Mouse (Mus musculus): Measurements from ENCODE around the gene Fbxo24. TPM values are rescaled to one million over a fixed set of nuclear protein-coding genes. Genes with fewer than 3 reads are reported as not detected.
A peak's percentile ranks its signal among the peaks of the same experiment; 100 is the strongest.

The Fbxo24 gene
- polyA plus RNA-seq, 1 experiment: 0.29 TPM

- peaks cover 22% of the 10 kb centered on the region for H3K79me3 ChIP-seq (ENCODE audit: low read depth)
- TF ChIP-seq MYOD1 (IDR thresholded peaks at IDR 0.05; ENCODE audit: control insufficient read depth, insufficient read length, low read depth) (no peak), CTCF (IDR thresholded peaks at IDR 0.05; ENCODE audit: control insufficient read depth, insufficient read depth, insufficient read length) (no peak)
Measured at GRCm38 (mm10) chr5:137613550-137613949, 15.3 kb downstream of the Fbxo24 start, which contains the start of gene Pcolce. Gene Pcolce, minus strand, starts transcription at chr5:137613784.

GRCm38 (mm10) chr5:137613076-137613475 is 15.7 kb downstream of the Fbxo24 start:
- H3K79me2 ChIP-seq (ENCODE audit: control insufficient read depth, insufficient read depth): peaks cover 49% of the 10 kb centered on the region
- peak overlapping the region; percentile 10 for H3ac ChIP-seq (ENCODE audit: control insufficient read depth, insufficient read length, low read depth)
- TF ChIP-seq USF1 (IDR thresholded peaks at IDR 0.05; ENCODE audit: low read depth) (no peak), MYOG (IDR thresholded peaks at IDR 0.05; ENCODE audit: control insufficient read depth, extremely low read depth, insufficient read length) (no peak), MYOD1 (IDR thresholded peaks at IDR 0.05; ENCODE audit: control insufficient read depth, insufficient read length, low read depth) (no peak), CTCF (IDR thresholded peaks at IDR 0.05; ENCODE audit: control insufficient read depth, insufficient read depth, insufficient read length) (no peak), FOSL1 (IDR thresholded peaks at IDR 0.05; ENCODE audit: insufficient read depth, low read length, poor library complexity, severe bottlenecking) (no peak), MAX (IDR thresholded peaks at IDR 0.05) (no peak), CEBPB (IDR thresholded peaks at IDR 0.05; ENCODE audit: low read depth) (no peak)
- no peaks in the 10 kb centered on the region for H3K27me3 ChIP-seq (ENCODE audit: control insufficient read depth, insufficient read depth, insufficient read length)
- H3K36me3 ChIP-seq (ENCODE audit: control insufficient read depth, insufficient read depth): peaks cover 17% of the 10 kb centered on the region
- no peak overlapping the region for H3K4me3 ChIP-seq (ENCODE audit: insufficient read depth, poor library complexity, severe bottlenecking)
- peaks cover 27% of the 10 kb centered on the region for H3K79me3 ChIP-seq (ENCODE audit: low read depth)

More at GRCm38 (mm10) chr5:137613550-137613949, 15.3 kb downstream of the Fbxo24 start, which contains the start of gene Pcolce:
- peaks cover 45% of the 10 kb centered on the region for H3K79me2 ChIP-seq (ENCODE audit: control insufficient read depth, insufficient read depth)
- H3ac ChIP-seq (ENCODE audit: control insufficient read depth, insufficient read length, low read depth): peak within 1 kb of the TSS; percentile 10
- no peak within 1 kb of the TSS for H3K4me3 ChIP-seq (ENCODE audit: insufficient read depth, poor library complexity, severe bottlenecking)
- H3K36me3 ChIP-seq (ENCODE audit: control insufficient read depth, insufficient read depth): peaks cover 13% of the 10 kb centered on the region
- no peaks in the 10 kb centered on the region for H3K27me3 ChIP-seq (ENCODE audit: control insufficient read depth, insufficient read depth, insufficient read length)

- Histone ChIP-seq H3ac (ENCODE audit: control insufficient read depth, insufficient read length, low read depth) (peak overlapping the region; percentile 75), H3K36me3 (ENCODE audit: control insufficient read depth, insufficient read depth) (peaks cover 36% of the 10 kb centered on the region), H3K79me2 (ENCODE audit: control insufficient read depth, insufficient read depth) (peaks cover 68% of the 10 kb centered on the region), H3K27me3 (ENCODE audit: control insufficient read depth, insufficient read depth, insufficient read length) (no peaks in the 10 kb centered on the region), H3K4me3 (ENCODE audit: insufficient read depth, poor library complexity, severe bottlenecking) (peak overlapping the region; percentile 71), H3K79me3 (ENCODE audit: low read depth) (peaks cover 37% of the 10 kb centered on the region)
- TF ChIP-seq CEBPB (IDR thresholded peaks at IDR 0.05; ENCODE audit: low read depth) (no peak), MYOG (IDR thresholded peaks at IDR 0.05; ENCODE audit: control insufficient read depth, extremely low read depth, insufficient read length) (no peak), CTCF (IDR thresholded peaks at IDR 0.05; ENCODE audit: control insufficient read depth, insufficient read depth, insufficient read length) (no peak), MYOD1 (IDR thresholded peaks at IDR 0.05; ENCODE audit: control insufficient read depth, insufficient read length, low read depth) (no peak), FOSL1 (IDR thresholded peaks at IDR 0.05; ENCODE audit: insufficient read depth, low read length, poor library complexity, severe bottlenecking) (no peak), MAX (IDR thresholded peaks at IDR 0.05) (no peak), USF1 (IDR thresholded peaks at IDR 0.05; ENCODE audit: low read depth) (no peak)
Measured at GRCm38 (mm10) chr5:137611245-137611602, 17.6 kb downstream of the Fbxo24 start.

GRCm38 (mm10) chr5:137610548-137611244 is 18.1 kb downstream of the Fbxo24 start:
- peaks cover 41% of the 10 kb centered on the region for H3K36me3 ChIP-seq (ENCODE audit: control insufficient read depth, insufficient read depth)
- H3ac ChIP-seq (ENCODE audit: control insufficient read depth, insufficient read length, low read depth): peak overlapping the region; percentile 75
- H3K79me3 ChIP-seq (ENCODE audit: low read depth): peaks cover 37% of the 10 kb centered on the region
- no peak for TF ChIP-seq CEBPB (IDR thresholded peaks at IDR 0.05; ENCODE audit: low read depth)
- TF ChIP-seq MAX (IDR thresholded peaks at IDR 0.05): peak; percentile 93
- no peak for TF ChIP-seq FOSL1 (IDR thresholded peaks at IDR 0.05; ENCODE audit: insufficient read depth, low read length, poor library complexity, severe bottlenecking)
- TF ChIP-seq USF1 (IDR thresholded peaks at IDR 0.05; ENCODE audit: low read depth): peak; percentile 12
- TF ChIP-seq MYOG (IDR thresholded peaks at IDR 0.05; ENCODE audit: control insufficient read depth, extremely low read depth, insufficient read length): no peak
- TF ChIP-seq MYOD1 (IDR thresholded peaks at IDR 0.05; ENCODE audit: control insufficient read depth, insufficient read length, low read depth): no peak
- TF ChIP-seq CTCF (IDR thresholded peaks at IDR 0.05; ENCODE audit: control insufficient read depth, insufficient read depth, insufficient read length): no peak
- H3K79me2 ChIP-seq (ENCODE audit: control insufficient read depth, insufficient read depth): peaks cover 73% of the 10 kb centered on the region
- no peaks in the 10 kb centered on the region for H3K27me3 ChIP-seq (ENCODE audit: control insufficient read depth, insufficient read depth, insufficient read length)
- H3K4me3 ChIP-seq (ENCODE audit: insufficient read depth, poor library complexity, severe bottlenecking): peak overlapping the region; percentile 71

GRCm38 (mm10) chr5:137610056-137610455 is 18.7 kb downstream of the Fbxo24 start:
- peaks cover 47% of the 10 kb centered on the region for H3K36me3 ChIP-seq (ENCODE audit: control insufficient read depth, insufficient read depth)
- peak overlapping the region; percentile 71 for H3K4me3 ChIP-seq (ENCODE audit: insufficient read depth, poor library complexity, severe bottlenecking)
- peaks cover 37% of the 10 kb centered on the region for H3K79me3 ChIP-seq (ENCODE audit: low read depth)
- peaks cover 73% of the 10 kb centered on the region for H3K79me2 ChIP-seq (ENCODE audit: control insufficient read depth, insufficient read depth)
- TF ChIP-seq CEBPB (IDR thresholded peaks at IDR 0.05; ENCODE audit: low read depth): no peak
- TF ChIP-seq CTCF (IDR thresholded peaks at IDR 0.05; ENCODE audit: control insufficient read depth, insufficient read depth, insufficient read length): no peak
- peak overlapping the region; percentile 75 for H3ac ChIP-seq (ENCODE audit: control insufficient read depth, insufficient read length, low read depth)
- H3K27me3 ChIP-seq (ENCODE audit: control insufficient read depth, insufficient read depth, insufficient read length): no peaks in the 10 kb centered on the region

GRCm38 (mm10) chr5:137609292-137609691 is 19.5 kb downstream of the Fbxo24 start:
- no peak overlapping the region for H3ac ChIP-seq (ENCODE audit: control insufficient read depth, insufficient read length, low read depth)
- H3K27me3 ChIP-seq (ENCODE audit: control insufficient read depth, insufficient read depth, insufficient read length): no peaks in the 10 kb centered on the region
- peaks cover 37% of the 10 kb centered on the region for H3K79me3 ChIP-seq (ENCODE audit: low read depth)
- peaks cover 73% of the 10 kb centered on the region for H3K79me2 ChIP-seq (ENCODE audit: control insufficient read depth, insufficient read depth)
- TF ChIP-seq CEBPB (IDR thresholded peaks at IDR 0.05; ENCODE audit: low read depth) (no peak), CTCF (IDR thresholded peaks at IDR 0.05; ENCODE audit: control insufficient read depth, insufficient read depth, insufficient read length) (no peak), FOSL1 (IDR thresholded peaks at IDR 0.05; ENCODE audit: insufficient read depth, low read length, poor library complexity, severe bottlenecking) (no peak), USF1 (IDR thresholded peaks at IDR 0.05; ENCODE audit: low read depth) (no peak), MYOD1 (IDR thresholded peaks at IDR 0.05; ENCODE audit: control insufficient read depth, insufficient read length, low read depth) (no peak), MYOG (IDR thresholded peaks at IDR 0.05; ENCODE audit: control insufficient read depth, extremely low read depth, insufficient read length) (no peak)
- peak overlapping the region; percentile 19 for H3K4me3 ChIP-seq (ENCODE audit: insufficient read depth, poor library complexity, severe bottlenecking)
- H3K36me3 ChIP-seq (ENCODE audit: control insufficient read depth, insufficient read depth): peaks cover 53% of the 10 kb centered on the region

All from C2C12 (cell line).